Mouse (Mus musculus) R1 (cell line): ENCODE measurements around the gene Acly.

Experiments
- DNase-seq: peaks from one replicate; pipeline ENCODE4 v3.0.0-alpha.2; 2018; ENCODE audit warnings: low read depth, low spot score

Gene Acly

GRCm38 (mm10) chr11:100510556-100510955 lies 17.2 kb downstream of the Acly start:
- peak; percentile 67 for DNase-seq

GRCm38 (mm10) chr11:100505997-100506396 lies 21.8 kb downstream of the Acly start:
- DNase-seq, result no peak

GRCm38 (mm10) chr11:100504990-100505660 lies 22.7 kb downstream of the Acly start:
- peak; percentile 44 for DNase-seq

GRCm38 (mm10) chr11:100501321-100501720 lies 26.5 kb downstream of the Acly start:
- DNase-seq, result peak; percentile 83

GRCm38 (mm10) chr11:100500651-100501050 lies 27.1 kb downstream of the Acly start:
- no peak for DNase-seq

GRCm38 (mm10) chr11:100500241-100500640 lies 27.6 kb downstream of the Acly start:
- DNase-seq, result no peak

GRCm38 (mm10) chr11:100493771-100494170 lies 34.0 kb downstream of the Acly start:
- DNase-seq, result peak; percentile 86

- peak; percentile 64 for DNase-seq
Observed at GRCm38 (mm10) chr11:100490951-100491350, 36.8 kb downstream of the Acly start.

- DNase-seq, result peak; percentile 51
Observed at GRCm38 (mm10) chr11:100485801-100486538, 41.8 kb downstream of the Acly start.

GRCm38 (mm10) chr11:100484461-100484860 lies 43.3 kb downstream of the Acly start:
- DNase-seq, result no peak

GRCm38 (mm10) chr11:100479152-100479551 lies 48.6 kb downstream of the Acly start:
- DNase-seq, result no peak

GRCm38 (mm10) chr11:100476281-100476680 lies 51.5 kb downstream of the Acly start:
- no peak for DNase-seq

GRCm38 (mm10) chr11:100472935-100473295 lies 54.9 kb downstream of the Acly start:
- DNase-seq, result no peak

- peak; percentile 94 for DNase-seq
Observed at GRCm38 (mm10) chr11:100472197-100472934, 55.4 kb downstream of the Acly start, which contains the start of gene Klhl11. Gene Klhl11 (minus strand): TSS chr11:100472741.

- no peak for DNase-seq
Observed at GRCm38 (mm10) chr11:100471352-100472196, 56.2 kb downstream of the Acly start.

GRCm38 (mm10) chr11:100465833-100466232 lies 62.0 kb downstream of the Acly start:
- DNase-seq, result no peak

GRCm38 (mm10) chr11:100465229-100465792 lies 62.5 kb downstream of the Acly start:
- DNase-seq, result no peak

- no peak for DNase-seq
Observed at GRCm38 (mm10) chr11:100462699-100463098, 65.1 kb downstream of the Acly start.

GRCm38 (mm10) chr11:100457711-100458110 lies 70.1 kb downstream of the Acly start:
- no peak for DNase-seq

- no peak for DNase-seq
Observed at GRCm38 (mm10) chr11:100457247-100457646, 70.6 kb downstream of the Acly start.

GRCm38 (mm10) chr11:100442625-100443024 lies 85.2 kb downstream of the Acly start:
- DNase-seq, result no peak
